Mouse (Mus musculus): ENCODE results near the gene Ehf. TPM values are rescaled to one million over a fixed set of nuclear protein-coding genes. Genes with fewer than 3 reads are reported as not detected.

Gene Ehf
- polyA plus RNA-seq, 1 experiment = 0.01 TPM

DNA sequence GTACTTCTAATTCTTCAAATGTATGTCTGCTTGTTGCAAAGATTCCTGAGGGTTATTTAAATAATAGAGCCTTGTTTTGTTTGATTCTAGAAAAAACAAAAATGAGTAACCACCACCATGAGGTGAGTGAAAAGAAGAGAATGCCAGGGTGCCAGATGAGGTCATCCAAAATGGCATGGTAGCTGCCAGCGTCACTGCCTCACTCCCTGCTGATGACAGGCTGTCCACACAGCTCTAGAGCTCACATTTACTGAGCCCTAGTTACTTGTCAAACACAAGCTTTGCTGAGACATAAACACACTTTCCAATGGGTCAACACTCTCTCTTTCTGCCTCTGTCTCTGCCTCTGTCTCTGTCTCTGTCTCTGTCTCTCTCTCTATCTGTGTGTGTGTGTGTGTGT, 25.3 kb downstream of the Ehf start:
- TF ChIP-seq GATA1 (IDR thresholded peaks at IDR 0.05; ENCODE audit: low read length) = no peak

DNA sequence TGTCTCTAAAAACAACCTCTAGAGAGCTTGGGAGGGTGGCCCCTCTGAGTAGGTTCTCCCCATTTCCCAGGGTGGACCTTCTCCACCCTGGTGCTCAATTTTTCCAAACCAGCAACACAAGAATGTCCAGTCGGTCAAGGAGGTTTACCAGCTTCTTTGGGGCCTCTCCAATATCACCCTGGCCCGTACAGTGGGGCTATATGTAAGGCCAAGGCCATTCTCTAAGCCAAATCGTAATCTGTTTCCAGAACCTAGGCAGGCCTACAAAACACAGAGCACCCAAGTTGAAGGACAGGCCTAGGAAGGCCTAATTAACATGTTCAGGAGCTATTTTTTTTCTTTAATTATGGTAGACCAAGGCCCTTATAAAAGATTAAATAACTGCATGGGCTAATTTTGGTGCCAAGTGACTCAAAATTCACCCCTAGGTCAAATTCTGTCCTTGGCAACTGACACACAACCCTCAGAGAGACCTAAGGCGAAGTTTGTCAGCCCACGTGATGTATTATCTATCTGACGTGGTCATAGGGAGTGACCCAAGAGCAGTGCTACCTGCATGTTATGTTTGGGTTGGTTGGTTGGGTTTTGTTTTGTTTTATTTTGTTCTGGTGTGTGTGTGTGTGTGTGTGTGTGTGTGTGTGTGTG, 27.6 kb downstream of the Ehf start:
- no peak for TF ChIP-seq GATA1 (IDR thresholded peaks at IDR 0.05; ENCODE audit: low read length)

DNA sequence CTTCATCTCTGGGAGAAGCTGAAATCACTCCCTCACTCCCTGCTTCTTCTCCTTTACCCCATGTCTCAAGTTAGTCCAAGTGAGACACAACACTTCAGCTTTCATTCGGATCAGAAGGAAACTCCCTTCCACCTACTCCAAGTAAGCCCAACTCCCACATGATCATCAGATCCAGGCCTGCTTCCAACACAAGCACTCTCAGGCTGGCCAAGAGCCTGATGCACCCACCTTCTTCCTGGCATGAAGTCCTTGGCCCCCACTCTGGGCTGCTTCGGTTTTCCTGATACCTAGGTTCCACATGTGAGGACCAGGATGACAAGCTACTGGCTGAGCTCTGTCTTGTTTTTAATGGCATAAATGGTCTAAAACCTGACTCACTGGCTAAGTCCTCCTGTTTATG, 28.3 kb downstream of the Ehf start:
- no peak for TF ChIP-seq GATA1 (IDR thresholded peaks at IDR 0.05; ENCODE audit: low read length)

DNA sequence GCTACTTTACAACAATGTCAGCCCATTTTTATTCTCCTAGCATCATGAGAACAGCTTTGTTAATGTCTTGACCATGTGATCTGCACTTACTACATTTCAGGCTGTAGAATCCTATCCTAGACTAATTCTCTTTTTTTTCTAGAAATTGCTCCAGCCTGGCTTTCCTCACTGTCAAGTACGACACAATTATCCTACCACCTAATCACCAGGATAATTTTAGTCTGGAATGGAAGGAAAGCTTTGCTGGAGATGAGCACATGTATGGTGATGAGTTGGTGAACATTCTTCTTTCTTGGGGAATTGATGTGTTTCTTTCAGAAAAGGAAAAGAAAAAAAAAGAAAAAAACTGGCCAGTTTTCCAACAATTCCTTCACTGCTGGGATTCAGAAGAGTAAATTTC, 28.8 kb downstream of the Ehf start:
- TF ChIP-seq GATA1 (IDR thresholded peaks at IDR 0.05; ENCODE audit: low read length) = no peak

DNA sequence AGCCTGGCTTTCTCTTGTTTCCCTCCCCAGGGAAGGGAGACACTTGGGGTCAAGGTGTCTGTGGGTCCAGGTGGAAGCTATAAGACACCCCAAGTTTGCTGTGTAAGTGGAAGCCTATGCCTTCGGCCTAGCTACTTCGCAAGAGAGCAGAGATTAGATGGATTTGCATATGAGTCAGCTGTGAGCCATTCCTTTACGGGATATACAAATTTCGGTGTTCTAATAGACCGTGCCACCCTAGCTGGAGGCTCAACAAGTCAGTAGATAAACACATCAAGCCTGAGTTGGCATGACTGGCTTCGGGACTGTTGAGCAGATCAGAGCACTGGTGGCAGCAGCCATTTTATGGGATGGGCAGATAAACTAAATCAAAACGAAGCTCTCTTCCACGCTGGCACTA, 31.6 kb downstream of the Ehf start:
- TF ChIP-seq GATA1 (IDR thresholded peaks at IDR 0.05; ENCODE audit: low read length) = no peak

DNA sequence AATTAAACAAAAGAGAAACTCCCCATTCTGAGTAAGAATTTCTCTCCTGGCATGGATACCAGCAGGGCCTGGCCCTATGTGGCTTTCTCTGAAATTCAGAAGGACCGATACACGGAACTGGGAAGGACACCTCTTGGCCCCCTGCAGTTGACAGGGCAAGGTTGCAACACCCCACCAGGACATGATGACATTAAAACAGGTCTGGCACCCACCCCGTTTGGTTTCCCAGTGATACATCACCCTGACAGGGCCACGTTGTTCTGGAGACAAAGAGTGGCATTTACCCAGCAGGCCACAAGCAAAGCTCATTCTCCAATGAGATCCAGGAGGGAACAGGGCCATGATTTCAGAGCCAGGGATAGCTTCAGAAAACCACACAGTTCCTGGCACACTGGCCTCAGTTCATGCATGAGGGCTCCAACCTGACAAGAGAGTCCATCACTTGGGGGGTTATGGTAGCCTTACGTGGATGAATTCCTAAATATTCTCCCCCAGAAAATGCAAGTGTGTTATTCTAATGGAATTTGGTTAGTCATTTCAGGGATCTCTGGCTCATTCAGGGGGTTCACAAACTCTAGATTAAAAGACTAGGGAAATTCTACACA, 32.4 kb downstream of the Ehf start:
- TF ChIP-seq GATA1 (IDR thresholded peaks at IDR 0.05; ENCODE audit: low read length) = no peak

DNA sequence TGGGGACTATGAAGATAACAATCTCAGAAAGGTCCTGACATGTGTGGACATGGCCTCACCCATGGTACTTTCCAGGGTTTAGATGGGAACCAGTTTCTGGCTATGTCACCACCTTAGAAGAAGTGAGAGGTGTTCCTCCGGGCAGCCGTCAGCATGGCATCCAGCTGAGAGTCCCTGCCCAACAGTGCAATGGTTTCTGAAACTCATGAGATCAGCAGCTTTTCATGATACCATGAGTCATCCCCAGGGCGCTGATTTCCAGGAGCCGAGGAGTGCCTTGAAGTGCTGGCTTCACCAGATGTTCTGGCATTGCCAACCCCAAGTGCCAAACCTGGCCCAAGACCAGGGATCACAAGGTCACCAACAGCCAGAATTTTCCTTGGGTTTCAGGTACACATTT, 64.0 kb downstream of the Ehf start:
- no peak for TF ChIP-seq GATA1 (IDR thresholded peaks at IDR 0.05; ENCODE audit: low read length)

DNA sequence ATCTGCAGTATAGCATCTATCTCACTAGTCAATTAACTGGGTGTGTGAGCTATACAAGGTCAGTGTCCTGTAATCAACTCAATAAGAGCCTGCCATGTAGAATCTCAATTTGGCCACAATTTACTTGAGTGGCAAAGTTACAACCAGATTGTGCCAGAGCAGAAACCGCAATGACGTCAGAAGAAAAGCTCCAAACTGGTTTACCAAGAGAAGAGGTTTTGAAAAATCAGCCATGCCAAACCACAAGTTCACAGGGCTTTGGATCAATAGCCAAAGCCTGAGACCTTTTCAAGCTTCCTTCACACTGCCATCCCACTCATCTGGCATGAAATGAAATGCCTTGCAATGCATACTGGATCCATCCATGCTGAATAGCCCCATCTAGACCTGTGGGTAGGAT, 76.3 kb downstream of the Ehf start:
- TF ChIP-seq GATA1 (IDR thresholded peaks at IDR 0.05; ENCODE audit: low read length) = no peak

DNA sequence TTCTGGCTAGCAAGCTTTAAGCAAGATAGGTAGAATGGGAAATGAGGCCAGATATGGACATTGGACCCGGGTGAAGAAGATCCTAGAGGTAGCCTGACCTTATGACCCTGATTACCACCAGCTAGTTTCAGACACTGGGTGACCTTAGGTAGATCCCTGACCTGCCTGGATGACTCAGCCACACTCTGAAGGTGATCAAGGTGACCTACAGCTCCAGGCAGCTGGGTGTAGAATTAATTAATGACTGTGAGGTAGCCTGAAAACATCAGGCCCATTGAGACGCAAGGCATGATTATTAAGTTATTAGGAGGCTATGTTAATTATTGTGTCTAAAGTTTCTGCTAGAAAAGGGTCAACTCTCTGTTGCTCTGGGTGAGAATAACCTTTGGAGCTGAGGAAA, 82.2 kb downstream of the Ehf start:
- no peak for TF ChIP-seq GATA1 (IDR thresholded peaks at IDR 0.05; ENCODE audit: low read length)

DNA sequence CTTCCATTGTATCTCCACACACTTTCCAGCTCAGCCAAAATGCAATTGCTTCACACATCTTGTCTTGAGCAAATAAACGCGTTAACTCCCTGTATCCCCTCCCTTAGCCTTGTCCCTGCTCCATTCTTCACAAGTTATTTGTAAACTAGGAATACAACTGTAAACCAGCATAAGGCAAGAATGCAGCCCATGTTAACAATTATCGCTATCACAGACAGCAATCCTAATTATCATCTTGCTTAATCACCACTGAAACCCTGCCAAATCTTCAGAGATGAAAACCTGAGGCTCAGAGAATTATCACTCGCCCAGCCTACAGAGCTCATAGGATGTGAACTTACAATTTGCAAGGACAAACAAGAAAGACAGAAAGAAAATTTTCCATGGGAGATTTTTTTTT, 84.8 kb downstream of the Ehf start:
- TF ChIP-seq GATA1 (IDR thresholded peaks at IDR 0.05; ENCODE audit: low read length) = no peak

DNA sequence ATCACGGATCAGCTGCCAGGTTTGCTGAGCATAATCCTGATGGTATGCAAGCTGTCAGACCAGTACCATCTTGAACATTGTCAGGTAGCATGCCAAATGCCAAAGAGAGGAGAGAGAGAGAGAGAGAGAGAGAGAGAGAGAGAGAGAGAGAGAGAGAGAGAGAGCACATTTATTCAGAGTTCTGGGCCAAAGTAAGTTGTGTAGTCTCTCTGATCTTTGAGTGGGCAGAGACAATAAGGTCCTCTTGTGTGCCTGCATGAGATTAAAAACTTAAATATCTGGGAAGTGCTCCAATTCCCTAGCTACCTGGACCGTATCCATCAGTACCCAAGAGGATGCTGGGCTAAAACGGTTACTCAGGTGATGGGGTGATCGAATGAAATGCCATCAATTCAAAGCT, 87.3 kb downstream of the Ehf start:
- TF ChIP-seq GATA1 (IDR thresholded peaks at IDR 0.05; ENCODE audit: low read length) = no peak

DNA sequence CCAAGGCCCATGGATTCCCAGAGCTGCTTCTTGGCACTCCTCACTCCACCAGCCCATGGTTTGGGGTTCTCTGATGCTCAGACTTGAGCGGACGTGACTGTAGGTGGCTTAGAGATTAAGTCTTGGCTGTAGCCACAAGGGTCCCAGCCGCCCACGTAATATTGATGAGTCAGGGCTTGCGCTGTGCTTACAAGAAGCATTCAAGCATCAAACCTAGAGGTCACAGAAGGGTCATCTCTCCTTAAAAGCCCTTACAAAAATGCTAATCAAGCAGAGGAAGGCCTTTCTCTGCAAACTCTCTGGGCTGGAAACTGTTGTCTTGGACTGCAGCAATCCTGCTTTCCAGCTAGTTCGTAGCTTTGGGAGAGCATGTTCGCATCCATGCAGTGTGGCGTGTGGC, 88.2 kb downstream of the Ehf start:
- no peak for TF ChIP-seq GATA1 (IDR thresholded peaks at IDR 0.05; ENCODE audit: low read length)

DNA sequence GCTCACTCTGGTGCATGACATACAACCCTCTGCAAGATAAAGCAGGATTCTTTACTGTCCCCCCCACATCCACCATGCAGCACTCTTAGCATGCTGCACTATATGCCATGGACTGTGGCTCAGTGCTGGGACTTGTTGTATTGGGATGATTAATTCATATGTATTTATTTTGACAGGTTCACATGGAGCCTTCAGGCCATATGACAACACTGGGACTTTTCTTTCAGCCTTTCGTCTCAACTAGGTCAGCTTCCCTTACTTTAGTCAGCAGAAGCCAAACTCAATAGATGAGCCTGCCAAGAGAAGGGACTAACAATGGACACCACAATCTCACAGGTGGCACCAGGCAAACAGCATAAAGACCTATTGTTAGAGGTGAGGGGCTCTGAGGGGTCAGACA, 89.5 kb downstream of the Ehf start:
- TF ChIP-seq GATA1 (IDR thresholded peaks at IDR 0.05; ENCODE audit: low read length) = no peak

Other genes with a start within 250 kb of the Ehf start
- gene Pdhx, start 229.8 kb downstream of the Ehf start, polyA plus RNA-seq (2012) = 3.7 and 4.2 TPM in 2 replicates
- 5.9 and 30.3 TPM in 2 replicates for gene Apip, start 229.6 kb downstream of the Ehf start, polyA plus RNA-seq (2012)
- gene Elf5, start 108.4 kb upstream of the Ehf start, polyA plus RNA-seq (2012) = not detected in 2 replicates
- gene Cat, start 181.9 kb upstream of the Ehf start, polyA plus RNA-seq (2012) = 144 and 216 TPM in 2 replicates